Mouse (Mus musculus) CH12.LX (cell line): ENCODE data around the gene AY074887. TPM values are rescaled to one million over a fixed set of nuclear protein-coding genes. Genes with fewer than 3 reads are reported as not detected.

Source experiments
- DNase-seq: peaks from one replicate; pipeline ENCODE4 v3.0.0-alpha.2; 2013; ENCODE audit errors: extremely low read depth
- H3K27ac ChIP-seq: 2 replicates; pipeline ENCODE4 v1.5.1; 2012; ENCODE audit warnings: low read depth, mild to moderate bottlenecking, control low read depth, moderate library complexity; ENCODE audit not compliant: insufficient read depth
- H3K27me3 ChIP-seq: replicated peaks from 2 replicates; pipeline ENCODE3; 2012; ENCODE audit warnings: inconsistent platforms
- H3K36me3 ChIP-seq, 2 experiments: replicated peaks in 1 of 2; 2 replicates each; pipeline versions ENCODE3 to v1.6.1; 2012; ENCODE audit warnings: inconsistent platforms in 1 of 2, low read length in 1 of 2, mild to moderate bottlenecking in 1 of 2, mixed read lengths in 1 of 2, moderate library complexity in 1 of 2; ENCODE audit not compliant: control insufficient read depth in 1 of 2, insufficient read depth in 1 of 2
- H3K4me1 ChIP-seq, 2 experiments: 2 replicates each; pipeline ENCODE4 v1.6.1; 2012; ENCODE audit warnings: inconsistent platforms in 1 of 2, moderate library complexity in 1 of 2; ENCODE audit not compliant: insufficient read depth in 2 of 2, control insufficient read depth in 1 of 2
- H3K4me2 ChIP-seq: 2 replicates; pipeline ENCODE4 v1.6.1; 2012; ENCODE audit warnings: low read depth, mild to moderate bottlenecking, control low read depth; ENCODE audit not compliant: poor library complexity, insufficient read depth, severe bottlenecking
- H3K4me3 ChIP-seq, 3 experiments: fragments of 150-350 bp in 1 of 3; sonication (generic) in 1 of 3; replicated peaks in 1 of 3; 2 replicates each; pipeline versions ENCODE3 to v1.5.1; 2011 to 2012; ENCODE audit warnings: low read depth in 2 of 3, low read length in 2 of 3, mild to moderate bottlenecking in 2 of 3, moderate library complexity in 2 of 3, control low read depth in 1 of 3, improper control_type of control experiment in 1 of 3, inconsistent platforms in 1 of 3, mixed read lengths in 1 of 3; ENCODE audit not compliant: poor library complexity in 1 of 3
- H3K79me2 ChIP-seq: replicated peaks from 2 replicates; pipeline ENCODE4 v1.6.1; 2012; ENCODE audit warnings: mild to moderate bottlenecking, moderate library complexity; ENCODE audit not compliant: control insufficient read depth, poor library complexity, insufficient read depth, severe bottlenecking; ENCODE audit errors: extremely low read depth
- H3K9ac ChIP-seq: 2 replicates; pipeline ENCODE4 v1.6.1; 2012; ENCODE audit warnings: low read depth, mild to moderate bottlenecking, control low read depth, moderate library complexity; ENCODE audit not compliant: insufficient read depth
- H3K9me3 ChIP-seq: replicated peaks from 2 replicates; pipeline ENCODE3; 2012; ENCODE audit warnings: low read length, inconsistent platforms, mixed read lengths
- CHD1 ChIP-seq: IDR thresholded peaks from 2 replicates; pipeline ENCODE4 v1.6.1; 2012; ENCODE audit warnings: low read depth, low read length, improper control_type of control experiment, inconsistent platforms
- CTCF ChIP-seq, 2 experiments: IDR thresholded peaks in 1 of 2; conservative IDR thresholded peaks in 1 of 2; 2 replicates each; pipeline ENCODE4 v1.5.1; 2011 to 2012; ENCODE audit warnings: low read depth in 2 of 2, low read length in 2 of 2, improper control_type of control experiment in 1 of 2, inconsistent platforms in 1 of 2, mild to moderate bottlenecking in 1 of 2, moderate library complexity in 1 of 2
- E2F4 ChIP-seq: IDR thresholded peaks from 2 replicates; pipeline ENCODE4 v1.6.1; 2011; ENCODE audit warnings: low read depth, low read length, improper control_type of control experiment; ENCODE audit not compliant: insufficient replicate concordance
- ELF1 ChIP-seq: IDR thresholded peaks from 2 replicates; pipeline ENCODE4 v1.6.1; 2014; ENCODE audit warnings: low read depth, mild to moderate bottlenecking, inconsistent platforms, low read length, improper control_type of control experiment
- EP300 ChIP-seq: IDR thresholded peaks from 2 replicates; pipeline ENCODE4 v1.6.1; 2011; ENCODE audit warnings: low read length, improper control_type of control experiment
- ETS1 ChIP-seq: conservative IDR thresholded peaks from 2 replicates; pipeline ENCODE4 v1.6.1; 2012; ENCODE audit warnings: low read depth, mild to moderate bottlenecking, inconsistent platforms, low read length, improper control_type of control experiment, moderate library complexity
- HCFC1 ChIP-seq: IDR thresholded peaks from 2 replicates; pipeline ENCODE4 v1.6.1; 2012; ENCODE audit warnings: low read depth, mild to moderate bottlenecking, inconsistent platforms, low read length, improper control_type of control experiment
- IRF4 ChIP-seq: IDR thresholded peaks from 2 replicates; pipeline ENCODE4 v1.6.1; 2014; ENCODE audit warnings: low read depth, mild to moderate bottlenecking, inconsistent platforms, low read length, improper control_type of control experiment
- JUN ChIP-seq: IDR thresholded peaks from 2 replicates; pipeline ENCODE4 v1.6.1; 2011; ENCODE audit warnings: low read depth, mild to moderate bottlenecking, low read length, improper control_type of control experiment, moderate library complexity; ENCODE audit not compliant: insufficient read depth
- JUND ChIP-seq: conservative IDR thresholded peaks from 2 replicates; pipeline ENCODE4 v1.6.1; 2011; ENCODE audit warnings: low read depth, low read length, improper control_type of control experiment
- MAX ChIP-seq: IDR thresholded peaks from 2 replicates; pipeline ENCODE4 v1.6.1; 2011; ENCODE audit warnings: low read length, improper control_type of control experiment
- MAZ ChIP-seq: IDR thresholded peaks from 2 replicates; pipeline ENCODE4 v1.6.1; 2012; ENCODE audit warnings: low read depth, mild to moderate bottlenecking, inconsistent platforms, low read length, improper control_type of control experiment, moderate library complexity
- MEF2A ChIP-seq: IDR thresholded peaks from 2 replicates; pipeline ENCODE4 v1.6.1; 2014; ENCODE audit warnings: low read depth, mild to moderate bottlenecking, inconsistent platforms, low read length, improper control_type of control experiment, borderline replicate concordance
- NELFE ChIP-seq: IDR thresholded peaks from 2 replicates; pipeline ENCODE4 v1.6.1; 2011; ENCODE audit warnings: low read depth, low read length, improper control_type of control experiment
- POLR2A ChIP-seq: IDR thresholded peaks from 2 replicates; pipeline ENCODE4 v1.6.1; 2011; ENCODE audit warnings: low read depth, mild to moderate bottlenecking, improper control_type of control experiment, low read length
- POLR2AphosphoS2 ChIP-seq: IDR thresholded peaks from 2 replicates; pipeline ENCODE4 v1.6.1; 2011; ENCODE audit warnings: low read depth, low read length, improper control_type of control experiment
- RAD21 ChIP-seq: IDR thresholded peaks from 2 replicates; pipeline ENCODE4 v1.6.1; 2011; ENCODE audit warnings: low read depth, mild to moderate bottlenecking, low read length, improper control_type of control experiment, moderate library complexity
- RCOR1 ChIP-seq: conservative IDR thresholded peaks from 2 replicates; pipeline ENCODE4 v1.6.1; 2012; ENCODE audit warnings: low read depth, mild to moderate bottlenecking, inconsistent platforms, low read length, improper control_type of control experiment
- TBP ChIP-seq: conservative IDR thresholded peaks from 2 replicates; pipeline ENCODE4 v1.6.1; 2011; ENCODE audit warnings: low read depth, low read length, improper control_type of control experiment
- TCF12 ChIP-seq: IDR thresholded peaks from 2 replicates; pipeline ENCODE4 v1.6.1; 2014; ENCODE audit warnings: low read depth, mild to moderate bottlenecking, inconsistent platforms, low read length, improper control_type of control experiment
- UBTF ChIP-seq: IDR thresholded peaks from 2 replicates; pipeline ENCODE4 v1.6.1; 2012; ENCODE audit warnings: low read depth, mild to moderate bottlenecking, inconsistent platforms, low read length, improper control_type of control experiment, moderate library complexity
- USF1 ChIP-seq: IDR thresholded peaks from 2 replicates; pipeline ENCODE4 v1.6.1; 2014; ENCODE audit warnings: low read depth, mild to moderate bottlenecking, inconsistent platforms, low read length, improper control_type of control experiment
- USF2 ChIP-seq: conservative IDR thresholded peaks from 2 replicates; pipeline ENCODE4 v1.6.1; 2011; ENCODE audit warnings: low read depth, low read length, improper control_type of control experiment
- ZMIZ1 ChIP-seq: IDR thresholded peaks from 2 replicates; pipeline ENCODE4 v1.6.1; 2012; ENCODE audit warnings: low read depth, mild to moderate bottlenecking, inconsistent platforms, low read length, improper control_type of control experiment
- ZNF384 ChIP-seq: IDR thresholded peaks from 2 replicates; pipeline ENCODE4 v1.6.1; 2012; ENCODE audit warnings: low read depth, low read length, improper control_type of control experiment, inconsistent platforms
- dilution Hi-C: fragments of 300-500 bp; cut with MboI; formaldehyde crosslinking; loops from 2 replicates; pipeline ENCODE4 v1.14.3; 2020; ENCODE audit warnings: low sequenced_read_pairs; ENCODE audit not compliant: extremely low pct_unique_long_range_greater_than_20kb, extremely low pct_ligation_motif_present
- in situ Hi-C: fragments of 300-500 bp; cut with MboI; formaldehyde crosslinking; loops from 3 replicates; pipeline ENCODE4 v1.14.3; 2019; ENCODE audit warnings: low sequenced_read_pairs, low pct_ligation_motif_present, low pct_unique_long_range_greater_than_20kb, mixed read lengths
- polyA plus RNA-seq: library from polyadenylated mRNA; unstranded; fragments of >175 nt; gene quantifications from 2 replicates; pipeline ENCODE4 v1.2.1, GENCODE M21; 2012; ENCODE audit warnings: low read depth; ENCODE audit not compliant: insufficient read length
- total RNA-seq, 2 experiments: library from RNA; depleted of rRNA; stranded (reverse); fragments of 300-350 nt in 1 of 2; fragments of >200 nt in 1 of 2; gene quantifications; 2 replicates each; pipeline ENCODE4 v1.2.3; 2012 to 2014

Gene AY074887
- total and polyA plus RNA-seq, 3 experiments, result not detected

DNA sequence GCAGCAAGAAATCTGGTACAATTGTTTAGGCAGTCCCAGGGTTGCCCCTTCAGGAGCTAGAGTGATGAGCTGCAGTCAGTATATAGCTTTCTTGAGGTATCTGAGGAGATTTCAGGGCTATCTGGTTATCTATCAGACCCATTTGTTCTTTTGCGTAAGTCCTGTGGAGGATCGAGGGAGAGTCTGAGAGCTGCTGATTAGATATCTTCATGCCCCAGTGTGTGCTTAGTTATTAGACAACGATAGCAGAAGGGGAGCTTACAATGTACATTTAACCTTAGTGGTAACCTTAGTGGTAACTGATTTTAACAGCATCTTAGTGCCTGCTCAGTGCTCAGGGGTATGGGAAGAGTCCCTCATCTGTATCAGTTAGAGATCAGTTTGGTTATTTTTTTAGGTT, 44.8 kb upstream of the AY074887 start:
- no peaks in the 10 kb centered on the region for H3K9me3 ChIP-seq
- in situ Hi-C loops, result no loop called here
- no peak overlapping the region for H3K4me3 ChIP-seq
- H3K4me1 ChIP-seq, result peaks cover 2 to 5% of the 10 kb centered on the region in 2 experiments; a peak in 1 of 4 replicates
- no peaks in the 10 kb centered on the region for H3K27me3 ChIP-seq
- H3K36me3 ChIP-seq, result no peaks in the 10 kb centered on the region
- TF ChIP-seq USF1, result no peak
- TF ChIP-seq POLR2AphosphoS2, result no peak
- no peak for TF ChIP-seq ZMIZ1
- no peak for TF ChIP-seq CHD1
- no peak for TF ChIP-seq MEF2A
- TF ChIP-seq TBP, result no peak
- TF ChIP-seq USF2, result no peak
- no peak for TF ChIP-seq UBTF
- no peak for TF ChIP-seq E2F4
- TF ChIP-seq ETS1, result no peak
- no peak for TF ChIP-seq ZNF384
- TF ChIP-seq JUND, result no peak
- TF ChIP-seq ELF1, result no peak
- no peak for TF ChIP-seq POLR2A
- no peak for TF ChIP-seq IRF4
- TF ChIP-seq NELFE, result no peak
- TF ChIP-seq, all 38 proteins: peak for 0
- Histone ChIP-seq H3K27ac (no peak overlapping the region), H3K4me2 (no peak overlapping the region), H3K9ac (no peak overlapping the region), H3K79me2 (no peaks in the 10 kb centered on the region)
- no peak for DNase-seq
- dilution Hi-C loops, result no loop called here

DNA sequence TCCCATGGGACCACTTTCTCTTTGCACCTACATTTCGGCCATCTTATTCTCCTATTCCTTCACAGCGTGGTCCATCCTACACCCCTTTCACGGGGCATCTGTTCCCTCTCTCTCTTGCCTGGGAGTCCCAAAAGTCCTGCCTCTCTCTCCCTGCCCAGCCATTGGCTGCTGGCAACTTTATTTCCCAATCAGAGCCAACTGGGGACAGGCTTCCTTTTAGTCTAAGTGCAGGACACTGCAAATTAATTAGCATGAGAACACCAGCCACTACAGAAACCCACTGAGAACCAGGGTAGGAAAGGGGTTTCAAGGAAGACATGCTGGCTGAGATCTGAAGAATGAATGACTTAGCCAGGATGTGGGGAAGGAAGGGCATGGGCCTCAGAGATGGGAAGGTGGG, 43.6 kb upstream of the AY074887 start:
- dilution Hi-C loops, result no loop called here
- Histone ChIP-seq H3K4me3 (no peak overlapping the region), H3K27me3 (no peaks in the 10 kb centered on the region), H3K4me1 (peaks cover 3 to 7% of the 10 kb centered on the region in 2 experiments; a peak in 2 of 4 replicates), H3K27ac (no peak overlapping the region)
- in situ Hi-C loops, result no loop called here
- DNase-seq, result no peak
- TF ChIP-seq HCFC1, result no peak
- TF ChIP-seq USF2, result no peak
- TF ChIP-seq EP300, result no peak
- TF ChIP-seq POLR2A, result no peak
- TF ChIP-seq RAD21, result no peak
- no peak for TF ChIP-seq ETS1
- TF ChIP-seq ZMIZ1, result no peak
- TF ChIP-seq IRF4, result no peak
- no peak for TF ChIP-seq ELF1
- no peak for TF ChIP-seq RCOR1
- TF ChIP-seq NELFE, result no peak
- no peak for TF ChIP-seq CTCF (conservative IDR thresholded peaks at IDR 0.05 in 1 of 2, IDR thresholded peaks at IDR 0.05 in 1 of 2; ENCODE audit: low read depth in 2 of 2, low read length in 2 of 2)
- TF ChIP-seq MAZ, result no peak
- TF ChIP-seq POLR2AphosphoS2, result no peak
- no peak for TF ChIP-seq MAX
- no peak for TF ChIP-seq TCF12
- TF ChIP-seq JUN, result no peak
- TF ChIP-seq JUND, result no peak
- TF ChIP-seq TBP, result no peak
- TF ChIP-seq, all 38 proteins: peak for 0
- Histone ChIP-seq H3K36me3 (no peaks in the 10 kb centered on the region), H3K9me3 (no peaks in the 10 kb centered on the region), H3K9ac (no peak overlapping the region), H3K4me2 (no peak overlapping the region), H3K79me2 (no peaks in the 10 kb centered on the region)
